Mouse (Mus musculus): ENCODE measurements around the gene Rorb. TPM values are rescaled to one million over a fixed set of nuclear protein-coding genes. Genes with fewer than 3 reads are reported as not detected.
A peak's percentile ranks its signal among the peaks of the same experiment; 100 is the strongest.

Gene Rorb
- total RNA-seq, 2 experiments from 2014 or later, result 58.7 to 60.0 TPM

DNA sequence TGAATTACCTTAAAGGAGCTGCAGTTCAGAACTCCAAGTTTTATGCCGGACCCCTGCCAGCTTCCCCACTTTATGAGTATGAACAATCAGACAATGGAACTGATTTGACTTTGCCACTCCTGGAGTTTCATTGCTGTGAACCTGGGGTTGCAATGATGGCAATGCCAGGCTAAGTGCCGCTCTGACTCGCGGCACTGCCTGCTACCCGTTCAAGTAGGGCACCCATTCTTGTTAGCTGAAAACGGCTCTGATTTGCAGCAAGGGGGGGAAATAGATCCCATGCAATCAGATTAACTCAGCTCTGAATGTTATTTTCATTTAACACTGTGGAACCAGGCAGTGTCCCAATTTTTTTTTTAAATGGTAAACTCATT is 208.3 kb downstream of the Rorb start:
- DNase-seq (ENCODE audit: extremely low spot score in 1 of 2, low spot score in 2 of 2), result no peak
- intact Hi-C loops (cut with DNase I), result no loop called here

DNA sequence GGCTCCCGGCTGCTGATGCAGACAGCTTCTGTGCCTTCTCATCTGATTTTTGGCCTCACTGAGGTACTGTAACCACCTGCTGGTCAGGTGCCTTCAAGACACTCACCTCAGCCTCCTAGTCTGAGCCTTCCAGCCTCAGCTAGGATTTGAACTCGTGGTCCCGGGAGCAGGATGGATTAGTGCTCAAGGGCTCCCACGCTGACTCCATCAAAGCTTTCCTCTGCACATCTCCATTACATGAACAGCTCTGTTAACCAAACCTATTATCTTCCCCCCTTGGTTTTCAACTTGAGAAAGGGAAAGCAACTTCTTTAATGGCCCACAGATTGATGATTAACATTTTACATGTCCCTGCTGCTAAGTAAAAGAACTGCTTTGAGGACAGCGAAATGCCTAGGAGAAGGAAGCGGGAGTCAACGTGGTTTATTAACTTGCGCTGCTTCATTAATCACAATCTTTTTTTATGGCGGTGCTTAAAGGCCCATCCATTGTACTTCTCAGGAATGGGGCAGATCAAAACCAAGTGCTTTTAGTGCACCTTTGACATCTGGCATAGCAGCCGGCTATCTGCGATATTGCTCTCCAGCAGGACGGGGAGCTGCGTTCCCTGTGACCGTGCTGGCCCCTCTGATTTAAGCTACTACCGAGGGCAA is 208.8 kb downstream of the Rorb start:
- no peak for DNase-seq (ENCODE audit: extremely low spot score in 1 of 2, low spot score in 2 of 2)
- intact Hi-C loops (cut with DNase I), result no loop called here

DNA sequence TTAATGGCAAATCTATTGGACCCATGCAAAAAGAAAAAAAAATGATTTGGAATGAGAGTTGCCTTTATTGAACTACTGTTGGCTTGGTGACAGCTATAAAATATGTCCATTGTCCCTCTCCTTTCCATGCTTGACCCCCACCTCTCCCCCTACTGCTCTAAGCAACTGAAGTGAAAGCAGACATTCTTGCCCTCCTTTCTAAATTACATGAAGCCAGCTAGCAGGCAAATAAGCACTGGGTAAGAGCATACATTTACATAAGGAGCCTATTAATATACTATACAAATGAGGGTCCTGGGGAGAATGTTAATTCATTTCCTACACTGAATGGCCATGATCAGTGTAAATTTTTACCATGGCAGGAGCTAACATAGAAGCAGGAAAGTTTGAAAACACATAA is 212.8 kb downstream of the Rorb start:
- no peak for DNase-seq (ENCODE audit: extremely low spot score in 1 of 2, low spot score in 2 of 2)
- intact Hi-C loops (cut with DNase I), result no loop called here

DNA sequence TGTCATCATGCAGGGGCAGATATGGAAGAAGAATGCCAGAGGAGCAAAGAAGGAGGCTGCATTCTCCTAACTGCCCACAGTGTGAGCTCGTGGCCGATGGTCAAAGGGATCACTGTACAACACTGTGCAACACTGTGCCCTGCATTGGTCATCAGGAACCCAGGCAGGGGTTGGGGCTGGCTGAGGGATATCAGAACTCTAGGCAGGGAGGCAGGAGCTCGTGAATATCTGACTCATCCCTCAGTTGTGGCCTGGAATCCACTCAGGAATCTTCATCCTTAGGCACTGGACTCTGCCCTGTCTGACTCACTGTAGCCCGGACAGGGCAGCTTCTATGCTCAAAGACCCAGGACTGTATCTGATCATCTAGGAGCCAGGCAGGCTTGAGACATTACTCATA is 220.8 kb downstream of the Rorb start:
- intact Hi-C loops (cut with DNase I), result no loop called here
- no peak for DNase-seq (ENCODE audit: extremely low spot score in 1 of 2, low spot score in 2 of 2)

DNA sequence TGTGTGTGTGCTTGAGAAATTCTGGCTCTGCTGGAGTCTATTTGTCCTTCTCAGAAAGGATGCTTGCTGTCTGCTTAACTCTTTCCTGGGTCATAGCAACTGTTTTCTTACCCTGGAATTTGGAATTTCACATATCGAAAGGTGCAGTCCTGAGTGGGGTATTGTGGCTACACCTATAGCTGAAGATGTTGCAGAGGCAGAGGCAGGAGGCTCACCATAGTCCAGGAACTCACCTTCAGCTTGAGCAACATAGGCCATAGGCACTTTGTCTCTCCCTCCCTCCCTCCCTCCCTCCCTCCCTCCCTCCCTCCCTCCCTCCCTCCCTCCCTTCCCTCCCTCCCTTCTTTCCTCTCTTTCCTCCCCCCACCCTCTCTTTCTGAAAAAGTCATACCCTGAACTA is 221.4 kb downstream of the Rorb start:
- DNase-seq (ENCODE audit: extremely low spot score in 1 of 2, low spot score in 2 of 2), result no peak
- intact Hi-C loops (cut with DNase I), result no loop called here

DNA sequence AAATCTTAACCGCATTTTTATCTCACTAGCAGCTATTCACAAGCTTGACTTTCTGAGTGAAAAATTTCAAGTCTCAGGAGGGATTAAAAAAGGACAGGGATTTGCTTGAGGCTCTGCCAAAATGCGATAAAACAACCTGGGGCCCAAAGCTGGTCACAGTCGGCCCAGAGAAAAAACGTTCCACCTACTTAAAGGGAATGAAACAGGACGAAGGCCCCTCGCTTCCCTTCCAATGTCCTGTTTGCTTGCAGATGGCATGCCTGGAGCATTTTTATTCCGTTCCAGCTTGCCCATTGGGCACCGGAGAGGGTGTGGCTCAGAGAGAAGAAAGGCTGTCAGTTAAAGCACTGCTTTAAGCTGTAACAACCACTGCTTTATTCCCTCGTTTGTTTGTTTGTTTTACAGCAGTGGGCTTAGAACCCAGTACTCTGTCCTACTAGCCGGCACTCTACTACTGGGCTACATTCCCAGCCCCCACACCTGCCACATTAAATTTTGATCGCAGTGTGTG is 221.8 kb downstream of the Rorb start:
- DNase-seq (ENCODE audit: extremely low spot score in 1 of 2, low spot score in 2 of 2), result peak; percentile 61 to 62
- intact Hi-C loops (cut with DNase I), result no loop called here

DNA sequence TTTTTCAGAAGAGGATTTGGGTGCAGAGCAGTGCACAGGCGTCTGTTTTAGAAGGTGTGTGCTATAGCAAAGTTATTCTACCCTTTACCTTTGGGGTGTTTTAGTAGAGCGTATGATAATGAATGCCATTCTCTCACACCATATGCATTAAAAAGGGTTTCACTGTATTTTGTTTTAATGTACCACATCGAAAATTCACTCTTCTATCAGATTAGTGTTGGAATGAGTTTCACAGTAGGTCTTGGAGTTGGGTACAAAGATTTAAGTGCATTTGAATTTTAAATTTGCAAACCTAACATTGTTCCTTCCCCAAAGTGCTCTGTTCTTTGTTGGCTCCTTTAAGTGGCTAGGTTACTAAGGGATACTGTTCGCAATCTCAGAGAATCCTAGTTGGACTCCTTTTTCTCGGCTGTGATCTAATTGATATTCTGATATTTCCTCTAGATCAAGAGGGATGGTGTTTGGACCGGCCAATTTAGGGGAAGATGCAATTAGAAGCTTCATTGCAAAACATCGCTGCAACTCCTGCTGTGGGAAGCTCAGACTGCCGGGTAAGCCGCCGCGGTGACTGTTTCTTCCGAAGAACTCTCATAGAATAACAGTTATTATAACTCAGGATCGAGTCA is 222.4 kb downstream of the Rorb start:
- intact Hi-C loops (cut with DNase I), result no loop called here
- DNase-seq (ENCODE audit: extremely low spot score in 1 of 2, low spot score in 2 of 2), result peak in 1 of 2 experiments; percentile 54

DNA sequence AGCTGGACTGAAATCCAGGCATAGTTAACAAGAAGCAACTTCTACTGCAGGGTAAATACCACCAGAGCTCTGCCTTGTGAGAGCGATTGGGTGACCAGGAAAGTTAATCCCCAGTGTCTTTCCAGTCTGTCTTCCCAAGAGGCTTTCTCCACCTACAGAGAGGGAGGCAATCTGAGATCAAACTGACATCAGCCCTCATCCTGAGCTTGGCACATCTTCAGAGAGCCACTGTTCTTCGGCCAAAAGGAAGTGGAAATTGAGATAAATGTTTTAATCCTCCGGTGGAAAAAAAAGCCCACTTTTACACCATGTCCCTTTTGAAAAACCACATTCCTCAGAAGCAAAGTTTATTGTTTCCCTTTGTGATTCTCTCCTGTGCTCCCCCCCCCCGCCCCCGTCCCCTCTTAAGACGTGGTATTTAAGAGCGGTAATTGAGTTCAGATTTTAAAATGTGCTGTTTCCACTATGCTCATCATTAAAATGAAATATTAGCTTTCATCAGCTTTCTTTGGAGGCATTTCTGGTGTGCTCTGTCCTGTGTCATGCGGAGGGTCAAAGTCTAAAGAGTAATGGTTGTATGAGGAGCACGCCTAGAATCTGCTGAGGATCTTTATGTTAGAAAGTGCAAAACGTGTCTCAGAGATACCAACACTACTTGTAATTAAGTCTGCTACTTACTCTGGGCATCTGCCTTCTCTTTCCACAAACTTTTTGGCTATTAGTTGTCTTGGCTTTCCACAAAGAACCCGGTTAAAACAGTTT is 223.2 kb downstream of the Rorb start:
- no peak for DNase-seq (ENCODE audit: extremely low spot score in 1 of 2, low spot score in 2 of 2)
- intact Hi-C loops (cut with DNase I), result no loop called here

DNA sequence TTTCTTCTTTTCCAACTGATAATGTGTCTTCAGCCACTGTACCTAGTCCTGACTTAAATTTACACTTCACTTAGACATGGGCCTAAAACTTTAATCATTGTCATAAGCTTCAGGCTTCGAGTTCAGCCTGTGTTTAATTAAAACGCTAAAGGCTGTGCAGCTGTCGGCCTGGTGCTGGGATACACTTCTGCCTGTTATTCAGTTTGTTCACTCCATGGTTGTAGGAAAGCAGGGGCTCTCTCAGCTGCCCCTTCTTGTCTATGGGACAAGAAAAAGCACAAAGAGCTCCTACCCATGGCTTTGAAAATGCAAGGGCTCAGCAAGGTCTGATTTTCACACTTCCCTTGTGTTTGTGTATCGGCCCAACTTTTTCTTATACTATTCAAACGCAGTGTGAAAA is 229.8 kb downstream of the Rorb start:
- intact Hi-C loops (cut with DNase I), result no loop called here
- DNase-seq (ENCODE audit: extremely low spot score in 1 of 2, low spot score in 2 of 2), result no peak

Measured in left cerebral cortex, postnatal 10 days (tissue).